Mouse (Mus musculus): ENCODE data around the gene Elp1. TPM values are rescaled to one million over a fixed set of nuclear protein-coding genes. Genes with fewer than 3 reads are reported as not detected.

Elp1 gene
- total RNA-seq, 1 experiment from 2014 or later: 55.1 TPM

DNA sequence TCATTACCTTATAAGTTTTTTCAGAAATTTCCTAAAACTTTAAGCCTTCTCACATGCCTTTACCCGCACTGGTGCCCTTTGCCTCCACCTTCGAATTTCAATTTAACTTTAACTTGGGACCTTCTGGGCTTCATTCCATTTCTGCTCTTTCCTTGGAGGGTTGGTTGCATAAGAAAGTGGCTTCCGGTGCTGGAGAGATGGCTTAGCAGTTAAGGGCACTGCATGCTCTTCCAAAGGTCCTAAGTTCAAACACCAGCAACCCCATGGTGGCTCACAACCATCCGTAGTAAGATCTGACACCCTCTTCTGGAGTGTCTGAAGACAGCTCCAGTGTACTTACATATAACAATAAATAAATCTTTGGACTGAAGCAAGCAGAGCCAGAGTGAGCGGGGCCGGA, 78.9 kb downstream of the Elp1 start:
- no peak for ATAC-seq (replicated peaks in 1 of 2; ENCODE audit: insufficient read depth in 1 of 2, low FRiP score in 2 of 2, low TSS enrichment in 1 of 2, low read depth in 1 of 2, poor library complexity in 2 of 2, severe bottlenecking in 2 of 2)

- ATAC-seq (replicated peaks in 1 of 2; ENCODE audit: insufficient read depth in 1 of 2, low FRiP score in 2 of 2, low TSS enrichment in 1 of 2, low read depth in 1 of 2, poor library complexity in 2 of 2, severe bottlenecking in 2 of 2): no peak
Observed at GRCm38 (mm10) chr4:56722346-56722745, 79.8 kb downstream of the Elp1 start.

DNA sequence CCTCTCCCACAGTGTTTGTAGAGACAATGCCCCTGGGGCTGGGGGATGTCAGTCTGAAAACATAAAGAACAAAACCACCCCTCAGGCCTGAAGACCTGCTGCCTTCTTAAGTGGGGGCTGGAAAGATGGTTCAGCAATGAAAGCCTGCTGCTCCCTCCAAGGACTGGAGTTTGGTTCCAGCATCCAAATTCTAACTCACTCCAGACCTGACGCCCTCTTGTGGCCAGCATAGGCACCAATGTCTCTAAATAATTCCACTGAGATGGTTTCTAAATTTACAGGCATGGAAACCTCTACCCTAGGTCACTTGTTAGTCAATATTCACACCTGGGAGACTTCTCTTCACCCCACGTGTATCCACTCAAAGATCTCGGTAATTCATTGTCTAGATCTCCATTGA, 80.7 kb downstream of the Elp1 start:
- 0 out of 4 replicates have a peak, but pooled peaks have one; percentile 32 to 45 for ATAC-seq (replicated peaks in 1 of 2; ENCODE audit: insufficient read depth in 1 of 2, low FRiP score in 2 of 2, low TSS enrichment in 1 of 2, low read depth in 1 of 2, poor library complexity in 2 of 2, severe bottlenecking in 2 of 2)

DNA sequence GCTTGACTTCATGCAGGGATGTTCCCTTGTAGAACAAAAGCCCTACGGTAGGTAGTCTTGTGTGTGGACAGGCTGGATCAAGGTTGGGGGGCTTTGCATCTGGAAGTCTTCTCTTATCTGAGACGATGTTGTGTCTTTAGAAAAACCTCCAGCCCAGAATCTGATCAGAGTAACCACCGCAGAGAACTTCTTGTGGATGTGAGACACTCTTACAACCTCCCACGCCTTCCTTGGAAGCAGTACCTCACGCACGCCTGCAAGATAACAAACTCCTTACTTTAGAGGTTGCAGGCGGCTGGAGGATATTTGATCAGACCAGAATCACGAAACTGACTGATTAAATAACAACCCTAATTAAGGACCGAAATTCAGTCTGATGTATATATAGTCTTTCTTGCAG, 81.7 kb downstream of the Elp1 start:
- no peak for ATAC-seq (replicated peaks in 1 of 2; ENCODE audit: insufficient read depth in 1 of 2, low FRiP score in 2 of 2, low TSS enrichment in 1 of 2, low read depth in 1 of 2, poor library complexity in 2 of 2, severe bottlenecking in 2 of 2)

GRCm38 (mm10) chr4:56719456-56719855, 82.7 kb downstream of the Elp1 start:
- ATAC-seq (replicated peaks in 1 of 2; ENCODE audit: insufficient read depth in 1 of 2, low FRiP score in 2 of 2, low TSS enrichment in 1 of 2, low read depth in 1 of 2, poor library complexity in 2 of 2, severe bottlenecking in 2 of 2): no peak

DNA sequence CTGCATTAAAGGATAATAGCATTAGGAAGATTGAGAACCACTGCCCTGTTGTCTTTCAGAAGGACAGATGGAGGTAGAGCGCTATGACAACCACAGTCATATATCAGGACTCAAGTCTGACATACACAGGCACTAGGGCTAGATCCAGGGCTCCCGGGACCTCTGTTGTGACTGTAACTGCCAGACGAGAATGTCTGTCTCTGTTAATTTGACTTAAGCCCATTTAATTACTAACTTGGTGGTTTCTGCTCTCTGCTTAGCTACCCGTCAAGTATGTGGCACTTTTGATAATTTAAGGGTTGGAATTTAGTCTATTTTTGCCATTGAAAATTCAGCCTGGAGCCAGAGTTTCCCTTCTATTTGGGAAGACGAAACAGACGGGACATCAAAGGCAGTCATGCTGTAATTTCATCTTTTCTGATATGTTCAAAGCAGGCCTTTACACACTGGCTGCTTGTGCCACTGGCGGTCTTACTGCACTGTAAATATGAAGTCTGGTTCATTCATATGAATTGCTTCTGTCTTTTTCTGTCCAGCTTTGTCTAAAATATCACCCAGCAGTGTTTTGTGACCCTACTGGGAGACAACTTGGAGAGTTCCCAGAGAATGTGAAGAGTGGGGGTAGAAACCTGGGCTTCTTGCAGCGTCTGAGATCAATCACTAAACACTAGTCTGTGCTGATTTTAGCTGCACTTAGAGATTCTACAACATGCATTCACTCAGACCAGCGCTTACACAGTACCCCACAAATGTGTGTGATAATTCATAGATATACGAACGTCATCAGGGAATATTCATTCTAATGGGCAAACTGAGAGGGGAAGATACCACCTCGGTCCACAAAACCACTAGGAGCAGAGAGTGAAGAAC, 83.3 kb downstream of the Elp1 start:
- ATAC-seq (replicated peaks in 1 of 2; ENCODE audit: insufficient read depth in 1 of 2, low FRiP score in 2 of 2, low TSS enrichment in 1 of 2, low read depth in 1 of 2, poor library complexity in 2 of 2, severe bottlenecking in 2 of 2): no peak

DNA sequence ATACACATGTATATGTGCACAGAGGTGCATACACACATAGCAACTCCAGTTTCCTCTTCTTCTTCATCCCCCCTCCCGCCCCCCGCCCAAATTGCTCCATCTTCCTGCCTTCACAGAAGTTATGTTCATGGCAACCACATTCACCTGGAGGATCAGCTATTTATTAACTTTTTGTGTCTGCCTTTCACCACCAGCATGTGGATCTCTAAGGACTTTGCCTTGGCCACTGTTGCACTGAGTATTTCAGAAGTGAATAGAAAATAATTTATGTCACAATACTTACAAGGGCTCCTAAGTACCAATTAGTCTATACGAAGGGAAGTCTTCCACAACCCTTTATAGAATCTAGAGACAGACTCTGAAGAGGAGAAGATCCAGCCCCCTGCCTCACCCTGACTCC, 84.2 kb downstream of the Elp1 start:
- no peak for ATAC-seq (replicated peaks in 1 of 2; ENCODE audit: insufficient read depth in 1 of 2, low FRiP score in 2 of 2, low TSS enrichment in 1 of 2, low read depth in 1 of 2, poor library complexity in 2 of 2, severe bottlenecking in 2 of 2)

DNA sequence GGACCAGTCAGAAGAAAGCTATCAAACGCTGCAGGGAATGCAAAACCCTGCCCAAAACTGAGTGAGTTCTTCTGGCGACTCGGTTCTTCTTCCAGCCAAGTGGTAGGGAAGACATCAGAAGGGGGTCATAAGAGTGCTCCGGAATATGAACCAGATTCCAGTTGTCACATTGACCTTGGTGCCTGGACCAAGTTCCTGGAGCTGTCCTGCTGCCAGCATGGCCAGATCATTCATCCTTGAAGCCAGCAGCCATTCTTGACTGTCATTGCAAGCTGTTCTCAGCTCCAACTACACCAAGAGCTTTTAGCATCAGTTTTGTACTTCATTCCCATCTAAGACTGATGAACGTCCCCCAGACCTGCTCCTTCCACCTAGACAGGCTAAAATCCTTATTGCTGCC, 85.3 kb downstream of the Elp1 start:
- no peak for ATAC-seq (replicated peaks in 1 of 2; ENCODE audit: insufficient read depth in 1 of 2, low FRiP score in 2 of 2, low TSS enrichment in 1 of 2, low read depth in 1 of 2, poor library complexity in 2 of 2, severe bottlenecking in 2 of 2)

- no peak for ATAC-seq (replicated peaks in 1 of 2; ENCODE audit: insufficient read depth in 1 of 2, low FRiP score in 2 of 2, low TSS enrichment in 1 of 2, low read depth in 1 of 2, poor library complexity in 2 of 2, severe bottlenecking in 2 of 2)
Observed at GRCm38 (mm10) chr4:56713155-56713554, 89.0 kb downstream of the Elp1 start.

- no peak for ATAC-seq (replicated peaks in 1 of 2; ENCODE audit: insufficient read depth in 1 of 2, low FRiP score in 2 of 2, low TSS enrichment in 1 of 2, low read depth in 1 of 2, poor library complexity in 2 of 2, severe bottlenecking in 2 of 2)
Observed at GRCm38 (mm10) chr4:56702234-56702633, 99.9 kb downstream of the Elp1 start.

Other genes starting within 250 kb of the Elp1 start
- gene Gm26657, start 62.3 kb downstream of the Elp1 start, total RNA-seq (2017): not detected in 2 replicates
- gene Actl7b, start 60.9 kb downstream of the Elp1 start, total RNA-seq (2017): 0.38 and 1.6 TPM in 2 replicates
- gene Actl7a, start 58.9 kb downstream of the Elp1 start, total RNA-seq (2017): not detected in 2 replicates
- 4.5 and 9.8 TPM in 2 replicates for gene Fam206a, start within 50 bp of the Elp1 start, total RNA-seq (2017)
- 12.2 and 14.9 TPM in 2 replicates for gene Ctnnal1, start 62.9 kb upstream of the Elp1 start, total RNA-seq (2017)
- 10.2 and 11.8 TPM in 2 replicates for gene Tmem245, start 145.1 kb upstream of the Elp1 start, total RNA-seq (2017)
- gene Frrs1l, start 188.1 kb upstream of the Elp1 start, total RNA-seq (2017): 0.19 TPM in 1 of 2 replicates, not detected in the other